Mouse (Mus musculus): ENCODE data around the gene Psmd5. TPM values are rescaled to one million over a fixed set of nuclear protein-coding genes. Genes with fewer than 3 reads are reported as not detected.

Gene Psmd5
- polyA plus RNA-seq, 1 experiment: 34.5 TPM

- Histone ChIP-seq H3K27ac (ENCODE audit: insufficient read depth, low read depth, low read length) (peak overlapping the region; percentile 5; the same call in 1 of the 2 replicates), H3K4me1 (ENCODE audit: control insufficient read depth, insufficient read depth, low read length) (peaks cover 19% of the 10 kb centered on the region), H3K4me3 (ENCODE audit: insufficient read depth, low read length) (no peak overlapping the region)
- TF ChIP-seq CTCF (IDR thresholded peaks at IDR 0.05; ENCODE audit: low read depth, low read length) (no peak), POLR2A (IDR thresholded peaks at IDR 0.05; ENCODE audit: borderline replicate concordance, low read depth, low read length) (no peak)
Observed at GRCm38 (mm10) chr2:34906861-34907604, 32.3 kb upstream of the Psmd5 start.

GRCm38 (mm10) chr2:34906426-34906825 lies 31.7 kb upstream of the Psmd5 start:
- H3K4me3 ChIP-seq (ENCODE audit: insufficient read depth, low read length): no peak overlapping the region
- H3K4me1 ChIP-seq (ENCODE audit: control insufficient read depth, insufficient read depth, low read length): peaks cover 17% of the 10 kb centered on the region
- 0 out of 2 replicates have a peak overlapping the region, but pooled peaks have one; percentile 3 for H3K27ac ChIP-seq (ENCODE audit: insufficient read depth, low read depth, low read length)

GRCm38 (mm10) chr2:34904849-34905542 lies 30.2 kb upstream of the Psmd5 start:
- H3K4me3 ChIP-seq (ENCODE audit: insufficient read depth, low read length): peak overlapping the region; percentile 44
- no peak overlapping the region for H3K27ac ChIP-seq (ENCODE audit: insufficient read depth, low read depth, low read length)
- peaks cover 17% of the 10 kb centered on the region for H3K4me1 ChIP-seq (ENCODE audit: control insufficient read depth, insufficient read depth, low read length)
- TF ChIP-seq CTCF (IDR thresholded peaks at IDR 0.05; ENCODE audit: low read depth, low read length) (no peak), POLR2A (IDR thresholded peaks at IDR 0.05; ENCODE audit: borderline replicate concordance, low read depth, low read length) (no peak)

More at GRCm38 (mm10) chr2:34906426-34906825, 31.7 kb upstream of the Psmd5 start:
- TF ChIP-seq CTCF (IDR thresholded peaks at IDR 0.05; ENCODE audit: low read depth, low read length): no peak
- TF ChIP-seq POLR2A (IDR thresholded peaks at IDR 0.05; ENCODE audit: borderline replicate concordance, low read depth, low read length): no peak

- Histone ChIP-seq H3K4me1 (ENCODE audit: control insufficient read depth, insufficient read depth, low read length) (peaks cover 17% of the 10 kb centered on the region), H3K27ac (ENCODE audit: insufficient read depth, low read depth, low read length) (no peak overlapping the region), H3K4me3 (ENCODE audit: insufficient read depth, low read length) (no peak overlapping the region)
- TF ChIP-seq POLR2A (IDR thresholded peaks at IDR 0.05; ENCODE audit: borderline replicate concordance, low read depth, low read length): no peak
- no peak for TF ChIP-seq CTCF (IDR thresholded peaks at IDR 0.05; ENCODE audit: low read depth, low read length)
Observed at GRCm38 (mm10) chr2:34903652-34904405, 29.1 kb upstream of the Psmd5 start.

- TF ChIP-seq CTCF (IDR thresholded peaks at IDR 0.05; ENCODE audit: low read depth, low read length): no peak
- TF ChIP-seq POLR2A (IDR thresholded peaks at IDR 0.05; ENCODE audit: borderline replicate concordance, low read depth, low read length): no peak
- Histone ChIP-seq H3K27ac (ENCODE audit: insufficient read depth, low read depth, low read length) (no peak overlapping the region), H3K4me1 (ENCODE audit: control insufficient read depth, insufficient read depth, low read length) (peaks cover 17% of the 10 kb centered on the region)
Observed at GRCm38 (mm10) chr2:34903191-34903590, 28.4 kb upstream of the Psmd5 start.

GRCm38 (mm10) chr2:34902731-34903130 lies 28.0 kb upstream of the Psmd5 start:
- H3K27ac ChIP-seq (ENCODE audit: insufficient read depth, low read depth, low read length): no peak overlapping the region
- H3K4me3 ChIP-seq (ENCODE audit: insufficient read depth, low read length): no peak overlapping the region
- TF ChIP-seq POLR2A (IDR thresholded peaks at IDR 0.05; ENCODE audit: borderline replicate concordance, low read depth, low read length): no peak
- no peak for TF ChIP-seq CTCF (IDR thresholded peaks at IDR 0.05; ENCODE audit: low read depth, low read length)
- H3K4me1 ChIP-seq (ENCODE audit: control insufficient read depth, insufficient read depth, low read length): peaks cover 17% of the 10 kb centered on the region

More at GRCm38 (mm10) chr2:34903191-34903590, 28.4 kb upstream of the Psmd5 start:
- no peak overlapping the region for H3K4me3 ChIP-seq (ENCODE audit: insufficient read depth, low read length)

GRCm38 (mm10) chr2:34901726-34902125 lies 27.0 kb upstream of the Psmd5 start:
- H3K27ac ChIP-seq (ENCODE audit: insufficient read depth, low read depth, low read length): no peak overlapping the region
- TF ChIP-seq CTCF (IDR thresholded peaks at IDR 0.05; ENCODE audit: low read depth, low read length): no peak
- TF ChIP-seq POLR2A (IDR thresholded peaks at IDR 0.05; ENCODE audit: borderline replicate concordance, low read depth, low read length): no peak
- H3K4me3 ChIP-seq (ENCODE audit: insufficient read depth, low read length): no peak overlapping the region
- H3K4me1 ChIP-seq (ENCODE audit: control insufficient read depth, insufficient read depth, low read length): peaks cover 12% of the 10 kb centered on the region

- no peak overlapping the region for H3K27ac ChIP-seq (ENCODE audit: insufficient read depth, low read depth, low read length)
- TF ChIP-seq POLR2A (IDR thresholded peaks at IDR 0.05; ENCODE audit: borderline replicate concordance, low read depth, low read length) (no peak), CTCF (IDR thresholded peaks at IDR 0.05; ENCODE audit: low read depth, low read length) (no peak)
- H3K4me3 ChIP-seq (ENCODE audit: insufficient read depth, low read length): no peak overlapping the region
- peaks cover 6% of the 10 kb centered on the region for H3K4me1 ChIP-seq (ENCODE audit: control insufficient read depth, insufficient read depth, low read length)
Observed at GRCm38 (mm10) chr2:34900412-34900811, 25.6 kb upstream of the Psmd5 start.

- H3K27ac ChIP-seq (ENCODE audit: insufficient read depth, low read depth, low read length): no peak overlapping the region
- TF ChIP-seq CTCF (IDR thresholded peaks at IDR 0.05; ENCODE audit: low read depth, low read length): no peak
- TF ChIP-seq POLR2A (IDR thresholded peaks at IDR 0.05; ENCODE audit: borderline replicate concordance, low read depth, low read length): no peak
- H3K4me3 ChIP-seq (ENCODE audit: insufficient read depth, low read length): no peak overlapping the region
- H3K4me1 ChIP-seq (ENCODE audit: control insufficient read depth, insufficient read depth, low read length): peaks cover 6% of the 10 kb centered on the region
Observed at GRCm38 (mm10) chr2:34899682-34900081, 24.9 kb upstream of the Psmd5 start.

Measured in bone marrow macrophage, adult 2 months (primary cell).